Mouse (Mus musculus) A20 (cell line): Measurements from ENCODE around the gene Lims1.
"Not testable (repeated sequence)": the region's sequence is repeated elsewhere in the genome, so short reads cannot be mapped to it uniquely, and the experiment has no call there.

Experiments
- DNase-seq: peaks from one replicate; pipeline ENCODE4 v3.0.0-alpha.2; 2011; ENCODE audit warnings: low read depth, low spot score

Lims1 gene

GRCm38 (mm10) chr10:58323028-58323991, at the start of gene Lims1:
Lims1 (plus strand) TSS chr10:58323466.
- DNase-seq, result peak; percentile 99

GRCm38 (mm10) chr10:58282238-58282637, 41.0 kb upstream of the Lims1 start:
- DNase-seq, result no peak

GRCm38 (mm10) chr10:58290742-58291141, 32.5 kb upstream of the Lims1 start:
- DNase-seq, result no peak

GRCm38 (mm10) chr10:58294246-58294645, 29.0 kb upstream of the Lims1 start:
- no peak for DNase-seq

- no peak for DNase-seq
These were observed 27.7 kb upstream of the Lims1 start for GRCm38 (mm10) chr10:58295605-58296004.

- DNase-seq, result no peak
These were observed 18.3 kb upstream of the Lims1 start for GRCm38 (mm10) chr10:58304996-58305395.

GRCm38 (mm10) chr10:58306897-58307296, 16.4 kb upstream of the Lims1 start:
- DNase-seq, result no peak

- no peak for DNase-seq
These were observed 12.5 kb upstream of the Lims1 start for GRCm38 (mm10) chr10:58310791-58311190.

- DNase-seq, result peak; percentile 21
These were observed 10.4 kb upstream of the Lims1 start for GRCm38 (mm10) chr10:58312887-58313286.

GRCm38 (mm10) chr10:58320881-58321280, 2.4 kb upstream of the Lims1 start:
- no peak for DNase-seq

- no peak for DNase-seq
These were observed 772 bp upstream of the Lims1 start for GRCm38 (mm10) chr10:58322361-58323027.

GRCm38 (mm10) chr10:58326271-58326670, 3.0 kb downstream of the Lims1 start:
- no peak for DNase-seq

GRCm38 (mm10) chr10:58327836-58328235, 4.6 kb downstream of the Lims1 start:
- DNase-seq, result not testable (repeated sequence)

- DNase-seq, result peak; percentile 30
These were observed 5.3 kb downstream of the Lims1 start for GRCm38 (mm10) chr10:58328517-58329108.

- no peak for DNase-seq
These were observed 7.4 kb downstream of the Lims1 start for GRCm38 (mm10) chr10:58330635-58331034.

- DNase-seq, result no peak
These were observed 8.5 kb downstream of the Lims1 start for GRCm38 (mm10) chr10:58331741-58332140.

GRCm38 (mm10) chr10:58333414-58333813, 10.1 kb downstream of the Lims1 start:
- DNase-seq, result no peak

- no peak for DNase-seq
These were observed 12.9 kb downstream of the Lims1 start for GRCm38 (mm10) chr10:58336156-58336555.

GRCm38 (mm10) chr10:58337091-58337490, 13.8 kb downstream of the Lims1 start:
- not testable (repeated sequence) for DNase-seq

GRCm38 (mm10) chr10:58338590-58338989, 15.3 kb downstream of the Lims1 start:
- no peak for DNase-seq

- DNase-seq, result no peak
These were observed 18.4 kb downstream of the Lims1 start for GRCm38 (mm10) chr10:58341685-58342084.

- no peak for DNase-seq
These were observed 18.9 kb downstream of the Lims1 start for GRCm38 (mm10) chr10:58342199-58342598.
